Comparison of ENCODE assay signal across 13 mouse cellular contexts in the genomic region with DNA sequence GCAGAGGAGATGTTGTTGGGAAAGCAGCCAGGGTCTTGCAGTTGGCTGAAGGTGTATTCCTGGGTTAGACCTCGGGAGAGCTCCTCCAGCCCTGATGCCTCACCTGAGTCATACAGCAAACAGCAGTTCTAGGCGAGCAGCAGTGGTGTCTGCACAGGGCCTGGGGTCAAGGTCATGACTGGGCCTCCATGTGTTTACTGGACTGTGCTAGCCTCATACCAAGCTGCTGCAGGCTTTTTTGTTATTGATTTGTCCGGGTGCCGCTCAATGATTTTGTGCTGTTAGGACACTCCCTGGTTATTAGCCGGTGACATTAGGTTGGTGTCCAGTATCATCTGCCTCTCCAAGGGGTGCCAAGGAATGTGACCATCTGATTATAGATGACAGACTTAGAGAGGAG. TPM values are rescaled to one million over a fixed set of nuclear protein-coding genes. Genes with fewer than 3 reads are reported as not detected.
DNase-seq lines count a peak whose midpoint lies in the region; ATAC-seq lines count a peak whose summit lies in the region.
"Had no signal": no experiment of that assay in that cellular context is flagged by ENCODE, and none has a peak within 500 bp of the region (broad histone marks: within the 10 kb centered on the region; RNA-seq: fewer than 3 reads in every experiment).

No protein-coding gene starts in this region.

- no peak for ATAC-seq in erythroblast, adult 5-6 weeks (replicated peaks; ENCODE audit: low FRiP score, poor library complexity, severe bottlenecking)
- no peak for ATAC-seq in midbrain, embryonic 11.5 days (ENCODE audit: low FRiP score)
- no peak for ATAC-seq in limb, embryonic 15.5 days (ENCODE audit: insufficient number of reproducible peaks, low FRiP score, low TSS enrichment, low read depth)
- ATAC-seq in stomach, embryonic 16.5 days (ENCODE audit: insufficient read depth, low FRiP score) = no peak

- WGBS in midbrain, embryonic 10.5 days = 82% methylated on average over 5 of the region's 5 CpGs
- 80% methylated on average over 5 of the region's 5 CpGs for WGBS in midbrain, embryonic 11.5 days
- 79% methylated on average over 5 of the region's 5 CpGs for WGBS in limb, embryonic 15.5 days
- WGBS in stomach, embryonic 16.5 days = 43% methylated on average over 5 of the region's 5 CpGs

- H3K27me3 ChIP-seq in erythroblast, embryonic 14.5 days (ENCODE audit: control insufficient read depth) = peaks cover 27% of the 10 kb centered on the region
- H3K27me3 ChIP-seq in midbrain, embryonic 10.5 days (ENCODE audit: low read depth, poor library complexity, severe bottlenecking) = peaks cover 28% of the 10 kb centered on the region
- peaks cover 20% of the 10 kb centered on the region for H3K27me3 ChIP-seq in midbrain, embryonic 11.5 days (ENCODE audit: control insufficient read depth, insufficient read depth, low read length)
- peaks cover 25% of the 10 kb centered on the region for H3K27me3 ChIP-seq in limb, embryonic 15.5 days
- peaks cover 19% of the 10 kb centered on the region for H3K27me3 ChIP-seq in stomach, embryonic 16.5 days (ENCODE audit: control insufficient read depth, insufficient read depth, low read length)

- peaks cover 9% of the 10 kb centered on the region; the same call in 1 of the 2 replicates for H3K9me3 ChIP-seq in erythroblast, embryonic 14.5 days (ENCODE audit: control insufficient read depth, low read length)
- no peaks in the 10 kb centered on the region for H3K9me3 ChIP-seq in midbrain, embryonic 10.5 days (replicated peaks)
- H3K9me3 ChIP-seq in midbrain, embryonic 11.5 days (ENCODE audit: control insufficient read depth, low read length) = no peaks in the 10 kb centered on the region
- no peaks in the 10 kb centered on the region for H3K9me3 ChIP-seq in limb, embryonic 15.5 days
- no peaks in the 10 kb centered on the region for H3K9me3 ChIP-seq in stomach, embryonic 16.5 days (replicated peaks; ENCODE audit: control insufficient read depth, low read length)
- H3K9me3 ChIP-seq: hindbrain, embryonic 13.5 days had no signal

- peak overlapping the region; percentile 52 for H3K4me3 ChIP-seq in erythroblast, embryonic 14.5 days (replicated peaks)
- H3K4me3 ChIP-seq in midbrain, embryonic 10.5 days = 0 out of 2 replicates have a peak overlapping the region, but pooled peaks have one; percentile 11
- no peak overlapping the region for H3K4me3 ChIP-seq in midbrain, embryonic 11.5 days (ENCODE audit: low read depth, low read length)
- no peak overlapping the region for H3K4me3 ChIP-seq in limb, embryonic 15.5 days
- no peak overlapping the region for H3K4me3 ChIP-seq in stomach, embryonic 16.5 days (replicated peaks; ENCODE audit: low read length)

- no peak overlapping the region for H3K27ac ChIP-seq in midbrain, embryonic 10.5 days (replicated peaks)
- no peak overlapping the region for H3K27ac ChIP-seq in midbrain, embryonic 11.5 days (ENCODE audit: low read depth, low read length)
- H3K27ac ChIP-seq in limb, embryonic 15.5 days = no peak overlapping the region
- H3K27ac ChIP-seq in stomach, embryonic 16.5 days (ENCODE audit: low read length) = no peak overlapping the region
- H3K27ac ChIP-seq: hindbrain, embryonic 13.5 days had no signal

- peaks cover 66% of the 10 kb centered on the region for H3K4me1 ChIP-seq in erythroblast, embryonic 14.5 days (ENCODE audit: control insufficient read depth)
- H3K4me1 ChIP-seq in midbrain, embryonic 10.5 days = peaks cover 50% of the 10 kb centered on the region
- peaks cover 22% of the 10 kb centered on the region for H3K4me1 ChIP-seq in midbrain, embryonic 11.5 days (ENCODE audit: control insufficient read depth, insufficient read depth, low read length)
- H3K4me1 ChIP-seq in limb, embryonic 15.5 days = peaks cover 69% of the 10 kb centered on the region
- H3K4me1 ChIP-seq in stomach, embryonic 16.5 days (ENCODE audit: control insufficient read depth, insufficient read depth, low read length) = peaks cover 22% of the 10 kb centered on the region

- no peak overlapping the region for H3K4me2 ChIP-seq in midbrain, embryonic 11.5 days
- 0 out of 2 replicates have a peak overlapping the region, but pooled peaks have one; percentile 100 for H3K4me2 ChIP-seq in limb, embryonic 15.5 days
- H3K4me2 ChIP-seq in stomach, embryonic 16.5 days (ENCODE audit: low read depth, low read length) = 0 out of 2 replicates have a peak overlapping the region, but pooled peaks have one; percentile 100

- peaks cover 27% of the 10 kb centered on the region for H3K36me3 ChIP-seq in erythroblast, embryonic 14.5 days (ENCODE audit: control insufficient read depth)
- peaks cover 14% of the 10 kb centered on the region for H3K36me3 ChIP-seq in midbrain, embryonic 10.5 days
- H3K36me3 ChIP-seq in midbrain, embryonic 11.5 days (ENCODE audit: control insufficient read depth, insufficient read depth, low read length) = no peaks in the 10 kb centered on the region; the same call in 1 of the 2 replicates
- peaks cover 8% of the 10 kb centered on the region for H3K36me3 ChIP-seq in limb, embryonic 15.5 days
- H3K36me3 ChIP-seq in stomach, embryonic 16.5 days (ENCODE audit: control insufficient read depth, insufficient read depth, low read length) = no peaks in the 10 kb centered on the region

- DNase-seq in midbrain, embryonic 10.5 days (ENCODE audit: low spot score) = no peak
- DNase-seq in midbrain, embryonic 11.5 days (ENCODE audit: low spot score, missing footprints) = no peak
- DNase-seq in adrenal gland, postnatal 14 days = no peak
- DNase-seq in lung, postnatal 4 days = no peak
- DNase-seq: kidney, adult 9 months; layer of hippocampus, adult 9-11 months had no signal

- H3K9ac ChIP-seq in midbrain, embryonic 11.5 days (ENCODE audit: low read length) = no peak overlapping the region
- H3K9ac ChIP-seq in limb, embryonic 15.5 days = no peak overlapping the region
- 0 out of 2 replicates have a peak overlapping the region, but pooled peaks have one; percentile 32 for H3K9ac ChIP-seq in stomach, embryonic 16.5 days (ENCODE audit: low read length)

RNA-seq across cellular contexts. Expression of gene Ankrd27, which starts 1.7 kb away (rescaled TPM):
- 2.0 and 4.3 TPM in 2 replicates for polyA plus RNA-seq in erythroblast, embryonic 14.5 days (2012)
- total RNA-seq in erythroblast, adult 5-6 weeks (2015; ENCODE audit: low replicate concordance) = 11.5 and 35.4 TPM in 2 replicates
- total RNA-seq in erythroblast, adult 5-6 weeks (2017; ENCODE audit: low replicate concordance) = 12.3 and 20.6 TPM in 2 replicates
- polyA plus RNA-seq in midbrain, embryonic 10.5 days (2016; fragmentation: Nextera tagmentation; extraction: Ambion mirVana) = 37.7 and 39.2 TPM in 2 replicates
- 27.0 and 31.0 TPM in 2 replicates for polyA plus RNA-seq in midbrain, embryonic 11.5 days (2014; fragmentation: Nextera tagmentation; extraction: Ambion mirVana)
- polyA plus RNA-seq in limb, embryonic 15.5 days (2015; fragmentation: Nextera tagmentation; extraction: Ambion mirVana) = 54.4 and 55.0 TPM in 2 replicates
- 38.0 and 41.3 TPM in 2 replicates for polyA plus RNA-seq in stomach, embryonic 16.5 days (2015; fragmentation: Nextera tagmentation; extraction: Ambion mirVana)
- 30.7 and 33.6 TPM in 2 replicates for total RNA-seq in adrenal gland, postnatal 14 days (2021)

RNA-seq across cellular contexts. Expression of gene Rgs9bp, which starts 2.3 kb away (rescaled TPM):
- 0.01 TPM in 1 of 2 replicates, not detected in the other for polyA plus RNA-seq in erythroblast, embryonic 14.5 days (2012)
- total RNA-seq in erythroblast, adult 5-6 weeks (2015; ENCODE audit: low replicate concordance) = 0.42 and 1.7 TPM in 2 replicates
- total RNA-seq in erythroblast, adult 5-6 weeks (2017; ENCODE audit: low replicate concordance) = 0.14 and 0.68 TPM in 2 replicates
- 0.29 and 0.64 TPM in 2 replicates for polyA plus RNA-seq in midbrain, embryonic 10.5 days (2016; fragmentation: Nextera tagmentation; extraction: Ambion mirVana)
- polyA plus RNA-seq in midbrain, embryonic 11.5 days (2014; fragmentation: Nextera tagmentation; extraction: Ambion mirVana) = 0.11 and 0.45 TPM in 2 replicates
- polyA plus RNA-seq in limb, embryonic 15.5 days (2015; fragmentation: Nextera tagmentation; extraction: Ambion mirVana) = 0.52 and 0.63 TPM in 2 replicates
- 0.08 and 0.24 TPM in 2 replicates for polyA plus RNA-seq in stomach, embryonic 16.5 days (2015; fragmentation: Nextera tagmentation; extraction: Ambion mirVana)
- 0.37 and 0.56 TPM in 2 replicates for total RNA-seq in adrenal gland, postnatal 14 days (2021)
- polyA plus RNA-seq: myocyte had no signal

RNA-seq across cellular contexts. Expression of gene Nudt19, which starts 31.6 kb away (rescaled TPM):
- 8.9 and 10.5 TPM in 2 replicates for polyA plus RNA-seq in erythroblast, embryonic 14.5 days (2012)
- total RNA-seq in erythroblast, adult 5-6 weeks (2015; ENCODE audit: low replicate concordance) = 55.3 and 55.8 TPM in 2 replicates
- total RNA-seq in erythroblast, adult 5-6 weeks (2017; ENCODE audit: low replicate concordance) = 10.0 and 24.4 TPM in 2 replicates
- polyA plus RNA-seq in midbrain, embryonic 10.5 days (2016; fragmentation: Nextera tagmentation; extraction: Ambion mirVana) = 47.4 and 48.9 TPM in 2 replicates
- polyA plus RNA-seq in midbrain, embryonic 11.5 days (2014; fragmentation: Nextera tagmentation; extraction: Ambion mirVana) = 43.2 and 46.1 TPM in 2 replicates
- 47.5 and 49.3 TPM in 2 replicates for polyA plus RNA-seq in limb, embryonic 15.5 days (2015; fragmentation: Nextera tagmentation; extraction: Ambion mirVana)
- polyA plus RNA-seq in stomach, embryonic 16.5 days (2015; fragmentation: Nextera tagmentation; extraction: Ambion mirVana) = 66.4 and 66.8 TPM in 2 replicates
- 56.6 and 59.6 TPM in 2 replicates for total RNA-seq in adrenal gland, postnatal 14 days (2021)

RNA-seq across cellular contexts. Expression of gene Tdrd12, which starts 50.2 kb away (rescaled TPM):
- polyA plus RNA-seq in erythroblast, embryonic 14.5 days (2012) = not detected in 2 replicates
- not detected in 2 replicates for total RNA-seq in erythroblast, adult 5-6 weeks (2015; ENCODE audit: low replicate concordance)
- total RNA-seq in erythroblast, adult 5-6 weeks (2017; ENCODE audit: low replicate concordance) = 0.94 TPM in 1 of 2 replicates, not detected in the other
- polyA plus RNA-seq in midbrain, embryonic 10.5 days (2016; fragmentation: Nextera tagmentation; extraction: Ambion mirVana) = 0.06 TPM in 1 of 2 replicates, not detected in the other
- 0.11 TPM in 2 replicates for polyA plus RNA-seq in midbrain, embryonic 11.5 days (2014; fragmentation: Nextera tagmentation; extraction: Ambion mirVana)
- 0.19 and 0.36 TPM in 2 replicates for polyA plus RNA-seq in limb, embryonic 15.5 days (2015; fragmentation: Nextera tagmentation; extraction: Ambion mirVana)
- 0.35 and 0.37 TPM in 2 replicates for polyA plus RNA-seq in stomach, embryonic 16.5 days (2015; fragmentation: Nextera tagmentation; extraction: Ambion mirVana)
- total RNA-seq in adrenal gland, postnatal 14 days (2021) = not detected in 2 replicates
- polyA plus RNA-seq: myocyte; thymus, postnatal 0 days had no signal

RNA-seq across cellular contexts. Expression of gene Pdcd5, which starts 59.6 kb away (rescaled TPM):
- polyA plus RNA-seq in erythroblast, embryonic 14.5 days (2012) = 17.2 and 20.6 TPM in 2 replicates
- total RNA-seq in erythroblast, adult 5-6 weeks (2015; ENCODE audit: low replicate concordance) = 5.2 and 45.3 TPM in 2 replicates
- total RNA-seq in erythroblast, adult 5-6 weeks (2017; ENCODE audit: low replicate concordance) = 16.6 and 17.1 TPM in 2 replicates
- 307 and 342 TPM in 2 replicates for polyA plus RNA-seq in midbrain, embryonic 10.5 days (2016; fragmentation: Nextera tagmentation; extraction: Ambion mirVana)
- 307 and 310 TPM in 2 replicates for polyA plus RNA-seq in midbrain, embryonic 11.5 days (2014; fragmentation: Nextera tagmentation; extraction: Ambion mirVana)
- polyA plus RNA-seq in limb, embryonic 15.5 days (2015; fragmentation: Nextera tagmentation; extraction: Ambion mirVana) = 222 and 241 TPM in 2 replicates
- 192 and 216 TPM in 2 replicates for polyA plus RNA-seq in stomach, embryonic 16.5 days (2015; fragmentation: Nextera tagmentation; extraction: Ambion mirVana)
- total RNA-seq in adrenal gland, postnatal 14 days (2021) = 84.8 and 103 TPM in 2 replicates

Comparison
In these comparisons a context has a peak if more than half of its experiments do, and no peak if none do; other contexts are left out.
1. H3K4me3 ChIP-seq: peak in erythroblast, embryonic 14.5 days (single experiment) and midbrain, embryonic 10.5 days (single experiment); none in midbrain, embryonic 11.5 days (single experiment), limb, embryonic 15.5 days (single experiment) and stomach, embryonic 16.5 days (single experiment).